Mouse (Mus musculus) embryonic facial prominence, embryonic 12.5 days (tissue): ENCODE results near the gene Polr2l. TPM values are rescaled to one million over a fixed set of nuclear protein-coding genes. Genes with fewer than 3 reads are reported as not detected.

Experiments
- ATAC-seq: fragments of 200-750 bp; cut with Nextera tagmentation; 2 replicates; pipeline ENCODE4 v1.8.0; 2017; ENCODE audit not compliant: insufficient number of reproducible peaks, insufficient read depth, low FRiP score, low TSS enrichment
- H3K27ac ChIP-seq: fragments of 300-500 bp; sonication (generic); 2 replicates; pipeline ENCODE4 v1.5.1; 2016; ENCODE audit warnings: mild to moderate bottlenecking
- H3K27me3 ChIP-seq: fragments of 300-500 bp; sonication (generic); 2 replicates; pipeline ENCODE4 v1.6.1; 2016; ENCODE audit warnings: mild to moderate bottlenecking, moderate library complexity
- H3K36me3 ChIP-seq: fragments of 300-500 bp; sonication (generic); 2 replicates; pipeline ENCODE4 v1.6.1; 2016; ENCODE audit warnings: mild to moderate bottlenecking
- H3K4me1 ChIP-seq: fragments of 300-500 bp; sonication (generic); 2 replicates; pipeline ENCODE4 v1.6.1; 2016
- H3K4me2 ChIP-seq: fragments of 300-500 bp; sonication (generic); replicated peaks from 2 replicates; pipeline ENCODE4 v1.6.1; 2016; ENCODE audit warnings: mild to moderate bottlenecking, moderate library complexity
- H3K4me3 ChIP-seq: fragments of 300-500 bp; sonication (generic); 2 replicates; pipeline ENCODE4 v1.5.1; 2016; ENCODE audit warnings: mild to moderate bottlenecking
- H3K9ac ChIP-seq: fragments of 300-500 bp; sonication (generic); 2 replicates; pipeline ENCODE4 v1.6.1; 2016; ENCODE audit warnings: mild to moderate bottlenecking, moderate library complexity
- H3K9me3 ChIP-seq: fragments of 300-500 bp; sonication (generic); 2 replicates; pipeline ENCODE4 v1.6.1; 2016; ENCODE audit warnings: mild to moderate bottlenecking, moderate library complexity
- WGBS: fragments of 180-500 bp; shearing (Covaris S2); methylation state at CpG from one replicate; pipeline ENCODE4 v1.1.7; 2016; 5-methylcytosine and 5-hydroxymethylcytosine counted together
- polyA plus RNA-seq: library from polyadenylated mRNA; unstranded; fragments of >200 nt; fragmentation: Nextera tagmentation; extraction: Ambion mirVana; gene quantifications from 2 replicates; pipeline ENCODE4 v1.2.1, GENCODE M21; 2016

The Polr2l gene
- polyA plus RNA-seq, 1 experiment from 2014 or later: 66.2 TPM

- H3K36me3 ChIP-seq: no peaks in the 10 kb centered on the region
- H3K27ac ChIP-seq: no peak overlapping the region
- no peak for ATAC-seq
- H3K4me2 ChIP-seq: peak overlapping the region; percentile 98
- H3K9ac ChIP-seq: no peak overlapping the region
- H3K4me1 ChIP-seq: peaks cover 30% of the 10 kb centered on the region
- H3K9me3 ChIP-seq: no peaks in the 10 kb centered on the region
- 79% methylated on average over 6 of the region's 6 CpGs for WGBS
- no peak overlapping the region for H3K4me3 ChIP-seq
- peaks cover 26% of the 10 kb centered on the region for H3K27me3 ChIP-seq
Measured at GRCm38 (mm10) chr7:141483114-141483653, 8.3 kb upstream of the Polr2l start.

DNA sequence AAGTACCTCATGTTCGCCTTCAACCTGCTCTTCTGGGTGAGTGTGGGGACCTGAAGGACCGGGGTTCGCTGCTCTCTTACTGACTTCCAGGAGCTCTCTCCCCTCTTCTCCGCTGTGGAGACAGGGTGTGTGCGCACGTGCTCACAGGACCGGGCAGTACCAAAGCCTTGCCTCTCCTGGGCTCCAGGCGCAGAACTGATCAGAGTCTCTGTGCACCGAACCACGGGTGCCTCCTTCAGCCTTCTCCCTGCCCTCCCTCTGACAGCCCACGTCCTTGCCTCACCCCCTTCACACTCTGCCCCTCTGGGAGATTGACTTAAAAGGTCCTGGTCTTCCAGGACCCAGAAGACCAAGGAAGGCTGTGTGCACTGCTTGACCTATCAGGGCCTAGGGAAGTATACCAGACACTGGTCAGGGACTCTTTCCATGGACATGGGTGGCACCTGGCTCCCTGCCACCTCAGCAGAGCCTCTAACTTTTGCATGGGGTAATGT is 7.6 kb upstream of the Polr2l start:
- WGBS: 10% methylated on average over 11 of the region's 11 CpGs
- Histone ChIP-seq H3K4me2 (peak overlapping the region; percentile 98), H3K4me1 (peaks cover 36% of the 10 kb centered on the region), H3K27me3 (peaks cover 26% of the 10 kb centered on the region), H3K27ac (no peak overlapping the region), H3K36me3 (no peaks in the 10 kb centered on the region), H3K9ac (peak overlapping the region; percentile 53), H3K4me3 (peak overlapping the region; percentile 56), H3K9me3 (no peaks in the 10 kb centered on the region)
- ATAC-seq: no peak

- Histone ChIP-seq H3K27me3 (peaks cover 26% of the 10 kb centered on the region), H3K27ac (no peak overlapping the region), H3K36me3 (no peaks in the 10 kb centered on the region), H3K4me2 (peak overlapping the region; percentile 98), H3K9ac (peak overlapping the region; percentile 53), H3K4me1 (peaks cover 45% of the 10 kb centered on the region), H3K9me3 (no peaks in the 10 kb centered on the region), H3K4me3 (peak overlapping the region; percentile 56)
- WGBS: under 1% methylated on average over 80 of the region's 81 CpGs
- ATAC-seq: no peak; the same call in 1 of the 2 replicates
Measured at GRCm38 (mm10) chr7:141481498-141482401, 6.8 kb upstream of the Polr2l start.

DNA sequence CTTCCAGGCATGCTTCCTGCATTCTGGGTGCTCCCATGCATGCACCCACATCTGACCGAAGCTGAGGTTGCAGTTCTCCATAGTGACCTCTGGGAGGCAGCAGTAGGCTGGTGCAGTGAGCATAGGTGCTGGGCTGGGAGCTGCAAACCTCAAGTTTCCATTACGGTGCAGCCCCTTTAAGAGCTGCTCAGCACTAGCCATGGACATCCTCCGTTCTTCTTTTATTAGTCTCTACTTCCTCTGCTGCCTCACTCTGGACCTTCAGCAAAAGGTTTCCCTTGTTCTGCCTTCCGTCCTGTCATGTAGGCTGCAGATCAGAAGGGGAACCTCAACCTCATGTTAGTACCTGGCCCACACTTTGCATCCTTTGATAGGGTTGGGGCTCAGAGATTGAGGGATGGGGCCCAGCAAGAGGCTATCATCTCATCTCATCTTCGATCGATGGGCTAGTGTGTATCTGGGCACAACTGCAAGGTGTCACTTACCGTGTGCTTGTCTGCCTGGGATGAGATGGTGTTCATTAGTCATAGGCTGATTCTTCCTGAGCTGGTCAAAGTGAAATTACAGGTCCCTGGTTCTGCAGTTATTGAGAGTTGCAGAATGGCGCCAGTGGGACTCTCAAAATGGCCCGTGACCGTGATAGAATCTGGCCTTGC is 6.0 kb upstream of the Polr2l start:
- no peak for ATAC-seq
- Histone ChIP-seq H3K27me3 (peaks cover 26% of the 10 kb centered on the region), H3K4me2 (peak overlapping the region; percentile 98), H3K4me3 (peak overlapping the region; percentile 56), H3K9me3 (no peaks in the 10 kb centered on the region), H3K36me3 (no peaks in the 10 kb centered on the region), H3K4me1 (peaks cover 52% of the 10 kb centered on the region), H3K27ac (no peak overlapping the region), H3K9ac (no peak overlapping the region)
- WGBS: 10% methylated on average over 10 of the region's 10 CpGs

DNA sequence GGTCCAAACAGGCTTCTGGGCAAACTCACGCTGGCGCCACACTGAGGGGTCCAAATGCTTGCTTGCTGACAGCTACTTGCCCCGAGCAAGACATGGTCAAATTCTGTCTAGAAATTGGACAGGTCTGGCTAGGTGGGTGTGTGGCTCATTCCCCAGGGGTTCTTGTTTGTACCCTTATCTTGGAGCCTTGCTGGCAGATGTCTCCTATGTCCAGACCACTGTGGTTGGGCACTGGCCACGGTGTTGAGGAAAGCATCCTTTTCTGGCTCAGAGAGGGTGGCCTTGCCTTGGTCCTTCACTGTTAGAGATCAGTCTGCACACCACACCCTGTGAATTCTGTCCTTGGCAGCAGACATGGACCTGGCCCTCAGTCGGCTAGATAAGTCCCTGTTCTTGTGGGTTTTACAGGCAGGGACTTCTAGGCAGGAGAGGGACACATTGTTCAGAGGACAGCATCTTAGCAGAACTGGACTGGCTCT is 3.4 kb upstream of the Polr2l start:
- no peak for ATAC-seq
- Histone ChIP-seq H3K4me3 (no peak overlapping the region), H3K9ac (no peak overlapping the region), H3K27ac (0 out of 2 replicates have a peak overlapping the region, but pooled peaks have one; percentile 85), H3K4me1 (peaks cover 69% of the 10 kb centered on the region), H3K4me2 (peak overlapping the region; percentile 19), H3K27me3 (peaks cover 21% of the 10 kb centered on the region), H3K9me3 (no peaks in the 10 kb centered on the region), H3K36me3 (no peaks in the 10 kb centered on the region)
- WGBS: 75% methylated on average over 5 of the region's 5 CpGs

GRCm38 (mm10) chr7:141477578-141478269 is 2.8 kb upstream of the Polr2l start:
- H3K36me3 ChIP-seq: peaks cover 2% of the 10 kb centered on the region
- H3K4me2 ChIP-seq: peak overlapping the region; percentile 19
- H3K27me3 ChIP-seq: peaks cover 15% of the 10 kb centered on the region
- H3K9ac ChIP-seq: no peak overlapping the region
- no peak for ATAC-seq
- H3K4me3 ChIP-seq: no peak overlapping the region
- no peaks in the 10 kb centered on the region for H3K9me3 ChIP-seq
- H3K27ac ChIP-seq: peak overlapping the region; percentile 85
- H3K4me1 ChIP-seq: peaks cover 64% of the 10 kb centered on the region
- WGBS: 58% methylated on average over 4 of the region's 4 CpGs

- ATAC-seq: no peak
- H3K27ac ChIP-seq: peak overlapping the region; percentile 85
- H3K4me2 ChIP-seq: peak overlapping the region; percentile 81
- WGBS: 14% methylated on average over 7 of the region's 7 CpGs
- H3K9ac ChIP-seq: peak overlapping the region; percentile 73
- peaks cover 57% of the 10 kb centered on the region for H3K4me1 ChIP-seq
- H3K4me3 ChIP-seq: peak overlapping the region; percentile 80
- peaks cover 10% of the 10 kb centered on the region for H3K36me3 ChIP-seq
- peaks cover 7% of the 10 kb centered on the region for H3K27me3 ChIP-seq
- no peaks in the 10 kb centered on the region for H3K9me3 ChIP-seq
Measured at GRCm38 (mm10) chr7:141476981-141477370, 2.0 kb upstream of the Polr2l start.

DNA sequence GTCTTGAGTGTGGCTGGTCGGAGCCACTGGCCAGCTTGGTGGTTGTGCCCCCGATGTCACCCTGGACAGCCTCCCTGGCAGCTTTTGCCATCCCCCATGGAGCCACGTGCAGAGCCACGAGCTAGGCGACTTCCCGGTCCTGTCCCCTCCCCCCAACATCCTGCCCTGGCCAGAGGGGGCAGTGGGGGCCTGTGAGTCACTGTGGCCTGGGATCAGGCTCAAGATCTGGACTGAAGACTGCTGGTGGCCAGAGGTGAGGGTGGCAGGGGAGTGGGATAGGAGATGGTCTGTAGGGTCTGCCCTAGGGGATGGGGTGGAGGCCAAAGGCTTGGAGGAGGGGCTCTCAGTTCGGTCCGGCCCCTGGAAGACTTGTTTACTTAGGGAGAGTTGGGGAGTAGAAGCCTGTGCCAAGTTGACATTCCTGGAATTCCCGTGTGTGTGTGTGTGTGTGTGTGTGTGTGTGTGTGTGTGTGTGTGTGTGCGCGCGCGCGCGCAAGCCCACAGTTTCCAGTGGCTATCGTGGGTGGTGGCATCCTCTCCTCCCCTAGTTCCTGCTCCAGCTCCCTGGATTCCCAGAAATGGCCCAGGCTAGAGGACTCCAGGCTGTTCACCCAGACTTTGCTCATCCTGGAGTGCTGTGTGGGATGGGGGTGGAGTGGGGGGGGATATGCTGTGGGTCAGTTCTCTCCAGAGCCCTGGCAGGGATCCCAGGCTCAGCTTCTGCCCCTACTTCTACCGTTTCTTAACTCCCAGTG is 1.5 kb upstream of the Polr2l start:
- WGBS: 2% methylated on average over 17 of the region's 17 CpGs

DNA sequence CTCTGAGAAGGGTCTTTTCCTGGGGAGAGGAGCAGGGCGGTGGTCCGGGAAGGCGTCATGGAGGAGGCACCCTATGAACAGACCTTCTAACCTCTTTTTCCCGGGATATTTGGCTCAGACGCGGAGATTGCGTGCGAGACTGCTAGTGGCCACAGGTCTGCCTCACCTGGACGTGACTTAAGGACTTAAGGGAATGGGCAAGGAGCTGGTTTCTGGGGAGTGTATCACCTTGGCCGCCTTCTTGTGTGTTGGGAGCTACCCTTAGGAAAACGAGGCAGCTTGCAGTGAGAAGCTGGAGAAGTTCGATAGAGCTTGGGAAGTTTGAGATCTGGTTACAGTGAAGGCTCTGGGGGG is 850 bp upstream of the Polr2l start:
- peaks cover 45% of the 10 kb centered on the region for H3K4me1 ChIP-seq
- peak overlapping the region; percentile 85 for H3K27ac ChIP-seq
- H3K9me3 ChIP-seq: no peaks in the 10 kb centered on the region
- peak overlapping the region; percentile 81 for H3K4me2 ChIP-seq
- peak overlapping the region; percentile 73 for H3K9ac ChIP-seq
- no peaks in the 10 kb centered on the region for H3K27me3 ChIP-seq
- WGBS: under 1% methylated on average over 12 of the region's 12 CpGs
- peaks cover 20% of the 10 kb centered on the region for H3K36me3 ChIP-seq
- peak overlapping the region; percentile 80 for H3K4me3 ChIP-seq
- peak; percentile 3; the same call in 1 of the 2 replicates for ATAC-seq

More for the DNA sequence above, 1.5 kb upstream of the Polr2l start:
- Histone ChIP-seq H3K4me2 (peak overlapping the region; percentile 81), H3K9me3 (no peaks in the 10 kb centered on the region), H3K27ac (peak overlapping the region; percentile 85), H3K4me1 (peaks cover 51% of the 10 kb centered on the region), H3K4me3 (peak overlapping the region; percentile 80), H3K36me3 (peaks cover 14% of the 10 kb centered on the region), H3K9ac (peak overlapping the region; percentile 73), H3K27me3 (peaks cover 5% of the 10 kb centered on the region; the same call in 1 of the 2 replicates)
- ATAC-seq: peak; percentile 36

GRCm38 (mm10) chr7:141474160-141474559 is 772 bp downstream of the Polr2l start:
- WGBS: 10% methylated on average over 5 of the region's 5 CpGs
- peak overlapping the region; percentile 81 for H3K4me2 ChIP-seq
- H3K4me1 ChIP-seq: peaks cover 53% of the 10 kb centered on the region
- no peak overlapping the region for H3K27ac ChIP-seq
- peak overlapping the region; percentile 73 for H3K9ac ChIP-seq
- H3K27me3 ChIP-seq: no peaks in the 10 kb centered on the region
- no peaks in the 10 kb centered on the region for H3K9me3 ChIP-seq
- H3K4me3 ChIP-seq: peak overlapping the region; percentile 80
- peaks cover 36% of the 10 kb centered on the region for H3K36me3 ChIP-seq
- no peak for ATAC-seq
